ENCODE assay signal across 8 mouse cellular contexts in the genomic region with DNA sequence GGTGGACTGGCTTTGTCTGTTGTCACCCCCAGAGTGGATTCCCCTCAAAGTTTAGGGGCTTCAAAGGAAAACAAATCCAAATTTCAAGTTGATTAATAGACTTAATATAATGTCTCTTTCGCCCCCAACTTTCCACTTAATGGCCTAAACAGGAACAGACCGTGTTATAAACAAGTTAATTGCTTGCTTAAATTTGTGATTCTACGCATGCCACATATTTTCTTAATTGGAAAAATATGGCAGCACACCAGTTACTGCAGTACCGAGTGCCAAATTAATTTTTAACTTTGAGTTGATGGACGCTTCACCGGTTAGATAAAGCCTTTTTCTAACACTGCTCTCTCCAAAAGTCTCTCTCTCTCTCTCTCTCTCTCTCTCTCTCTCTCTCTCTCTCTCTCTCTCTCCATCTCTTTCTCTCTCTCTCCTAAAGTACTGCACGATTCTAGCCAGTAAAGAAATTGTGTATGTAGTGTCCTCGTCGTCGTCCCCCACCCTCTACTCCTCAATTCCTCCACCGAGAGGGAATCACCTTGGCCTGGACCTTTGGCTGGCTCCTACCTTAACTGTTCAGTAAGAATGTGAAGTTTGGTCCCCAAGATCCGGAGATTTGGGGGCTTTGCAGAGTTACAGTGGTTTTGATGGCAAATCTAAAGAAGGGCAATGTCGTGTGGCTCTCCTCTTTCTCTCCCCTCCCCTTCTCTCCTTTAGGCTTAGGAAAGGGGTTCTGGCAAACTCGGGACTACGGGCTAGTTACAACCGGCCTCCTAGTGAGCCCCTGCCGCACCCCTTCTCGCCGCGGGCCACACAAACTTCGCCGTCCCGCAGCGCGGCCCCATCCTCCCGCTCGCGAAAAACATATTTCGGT. TPM values are rescaled to one million over a fixed set of nuclear protein-coding genes. Genes with fewer than 3 reads are reported as not detected.
DNase-seq lines count a peak whose midpoint lies in the region; ATAC-seq and TF ChIP-seq lines count a peak whose summit lies in the region.

No protein-coding gene starts in this region.

- H3K36me3 ChIP-seq in testis, adult 2 months (ENCODE audit: control insufficient read depth, insufficient read depth, low read length) = no peaks in the 10 kb centered on the region
- no peaks in the 10 kb centered on the region for H3K36me3 ChIP-seq in forebrain, embryonic 16.5 days (ENCODE audit: control insufficient read depth, insufficient read depth)
- no peaks in the 10 kb centered on the region for H3K36me3 ChIP-seq in limb, embryonic 15.5 days
- H3K36me3 ChIP-seq in stomach, embryonic 15.5 days = no peaks in the 10 kb centered on the region

- no peaks in the 10 kb centered on the region for H3K9me3 ChIP-seq in forebrain, embryonic 16.5 days (ENCODE audit: control insufficient read depth, low read length)
- no peaks in the 10 kb centered on the region for H3K9me3 ChIP-seq in limb, embryonic 15.5 days
- H3K9me3 ChIP-seq in stomach, embryonic 15.5 days = no peaks in the 10 kb centered on the region

- peak overlapping the region; percentile 65 for H3K4me2 ChIP-seq in forebrain, embryonic 16.5 days (ENCODE audit: low read length)
- peak overlapping the region; percentile 83 for H3K4me2 ChIP-seq in limb, embryonic 15.5 days
- H3K4me2 ChIP-seq in stomach, embryonic 15.5 days = peak overlapping the region; percentile 89

- H3K4me1 ChIP-seq in testis, adult 2 months (ENCODE audit: control insufficient read depth, insufficient read depth, low read length) = peaks cover 10% of the 10 kb centered on the region
- peaks cover 20% of the 10 kb centered on the region for H3K4me1 ChIP-seq in forebrain, embryonic 16.5 days (replicated peaks; ENCODE audit: control insufficient read depth, insufficient read depth, low read length)
- peaks cover 26% of the 10 kb centered on the region for H3K4me1 ChIP-seq in limb, embryonic 15.5 days
- peaks cover 18% of the 10 kb centered on the region for H3K4me1 ChIP-seq in stomach, embryonic 15.5 days

- no peak for TF ChIP-seq POLR2A in testis, adult 2 months (IDR thresholded peaks at IDR 0.05; ENCODE audit: control insufficient read depth, low read depth, low read length)

- 1% methylated on average over 29 of the region's 29 CpGs for WGBS in forebrain, embryonic 16.5 days
- WGBS in limb, embryonic 15.5 days = 2% methylated on average over 29 of the region's 29 CpGs
- 2% methylated on average over 29 of the region's 29 CpGs for WGBS in stomach, embryonic 15.5 days

- peak overlapping the region; percentile 73 for H3K4me3 ChIP-seq in testis, adult 2 months (ENCODE audit: control insufficient read depth, low read depth, low read length)
- H3K4me3 ChIP-seq in forebrain, embryonic 16.5 days (replicated peaks; ENCODE audit: low read length) = peak overlapping the region; percentile 42
- H3K4me3 ChIP-seq in limb, embryonic 15.5 days = peak overlapping the region; percentile 62
- H3K4me3 ChIP-seq in stomach, embryonic 15.5 days (replicated peaks) = peak overlapping the region; percentile 45

- TF ChIP-seq CTCF in testis, adult 2 months (IDR thresholded peaks at IDR 0.05; ENCODE audit: control insufficient read depth, insufficient read depth, insufficient replicate concordance, low read depth, low read length) = no peak

- peaks cover 19% of the 10 kb centered on the region for H3K27me3 ChIP-seq in testis, adult 2 months (ENCODE audit: control insufficient read depth, insufficient read depth, low read length)
- H3K27me3 ChIP-seq in forebrain, embryonic 16.5 days (replicated peaks; ENCODE audit: control insufficient read depth, insufficient read depth, low read length) = peaks cover 43% of the 10 kb centered on the region
- H3K27me3 ChIP-seq in limb, embryonic 15.5 days = peaks cover 55% of the 10 kb centered on the region
- peaks cover 67% of the 10 kb centered on the region for H3K27me3 ChIP-seq in stomach, embryonic 15.5 days (replicated peaks)

- ATAC-seq in forebrain, embryonic 16.5 days = no peak
- ATAC-seq in limb, embryonic 15.5 days (ENCODE audit: insufficient number of reproducible peaks, low FRiP score, low TSS enrichment, low read depth) = no peak
- ATAC-seq in stomach, embryonic 15.5 days (ENCODE audit: insufficient read depth, low FRiP score, low read depth) = no peak
- no peak for ATAC-seq in monocyte, adult 5-6 weeks (replicated peaks; ENCODE audit: insufficient number of reproducible peaks, low FRiP score, low TSS enrichment, poor library complexity, severe bottlenecking)

- H3K9ac ChIP-seq in forebrain, embryonic 16.5 days (replicated peaks; ENCODE audit: low read depth, low read length) = no peak overlapping the region
- peak overlapping the region; percentile 58 for H3K9ac ChIP-seq in limb, embryonic 15.5 days
- no peak overlapping the region for H3K9ac ChIP-seq in stomach, embryonic 15.5 days

- no peak overlapping the region for H3K27ac ChIP-seq in testis, adult 2 months (ENCODE audit: control insufficient read depth, insufficient read depth, low read depth, low read length)
- H3K27ac ChIP-seq in forebrain, embryonic 16.5 days (ENCODE audit: low read length) = no peak overlapping the region
- peak overlapping the region; percentile 88 for H3K27ac ChIP-seq in limb, embryonic 15.5 days
- no peak overlapping the region for H3K27ac ChIP-seq in stomach, embryonic 15.5 days

- no peak for DNase-seq in testis, postnatal 10 days (ENCODE audit: low spot score)
- DNase-seq in cerebellum, adult 8-10 months = no peak
- DNase-seq in urinary bladder, postnatal 25 days (ENCODE audit: low spot score) = no peak

RNA-seq across cellular contexts. Expression of a gene that starts 0.8 kb away (rescaled TPM):
- 14.3 and 14.9 TPM in 2 replicates for polyA plus RNA-seq in testis, adult 2 months (2012; rRNA removed)
- polyA plus RNA-seq in forebrain, embryonic 16.5 days (2015; fragmentation: Nextera tagmentation; extraction: Ambion mirVana) = 24.3 and 26.3 TPM in 2 replicates
- 36.4 and 39.7 TPM in 2 replicates for polyA plus RNA-seq in limb, embryonic 15.5 days (2015; fragmentation: Nextera tagmentation; extraction: Ambion mirVana)
- polyA plus RNA-seq in stomach, embryonic 15.5 days (2015; fragmentation: Nextera tagmentation; extraction: Ambion mirVana) = 25.1 and 27.1 TPM in 2 replicates
- total RNA-seq in monocyte, adult 5-6 weeks (2017) = 31.7 to 43.5 TPM (median 36.8 TPM) in 3 replicates

RNA-seq across cellular contexts. Expression of a gene that starts 1.2 kb away (rescaled TPM):
- 0.09 and 0.10 TPM in 2 replicates for polyA plus RNA-seq in testis, adult 2 months (2012; rRNA removed)
- polyA plus RNA-seq in forebrain, embryonic 16.5 days (2015; fragmentation: Nextera tagmentation; extraction: Ambion mirVana) = 1.0 TPM in 2 replicates
- polyA plus RNA-seq in limb, embryonic 15.5 days (2015; fragmentation: Nextera tagmentation; extraction: Ambion mirVana) = 33.9 and 34.1 TPM in 2 replicates
- polyA plus RNA-seq in stomach, embryonic 15.5 days (2015; fragmentation: Nextera tagmentation; extraction: Ambion mirVana) = 0.36 and 0.42 TPM in 2 replicates
- total RNA-seq in monocyte, adult 5-6 weeks (2017) = 0.10 to 0.29 TPM in 2 of 3 replicates, not detected in the other

Comparison
In these comparisons a context has a peak if more than half of its experiments do, and no peak if none do; other contexts are left out.
1. RNA of a gene that starts 1.2 kb away (polyA plus RNA-seq): 33.9 to 34.1 TPM in limb, embryonic 15.5 days; 1.0 TPM in forebrain, embryonic 16.5 days, 0.36 to 0.42 TPM in stomach, embryonic 15.5 days and 0.09 to 0.10 TPM in testis, adult 2 months; every median in the first group is over 10 times any median in the second.
2. Peak in every context shown above with its lines, with median percentiles within 50 percentile points of each other: H3K4me3 ChIP-seq and H3K4me2 ChIP-seq.